Mouse (Mus musculus) lung, adult 2 months (tissue): ENCODE results near the gene Slu7.

Experiments used
- CTCF ChIP-seq: fragments of 200-500 bp; IDR thresholded peaks from 2 replicates; pipeline ENCODE4 v1.5.1; 2011; ENCODE audit warnings: mild to moderate bottlenecking, low read length, control low read depth; ENCODE audit not compliant: insufficient read depth
- POLR2A ChIP-seq: fragments of 200-500 bp; IDR thresholded peaks from 2 replicates; pipeline ENCODE4 v1.6.1; 2011; ENCODE audit warnings: low read depth, mild to moderate bottlenecking, control low read depth, low read length, borderline replicate concordance; ENCODE audit errors: extremely low read depth

GRCm38 (mm10) chr11:43395073-43395948 lies 38.2 kb upstream of the Slu7 start:
- TF ChIP-seq CTCF = no peak
- TF ChIP-seq POLR2A = no peak
